Mouse (Mus musculus): ENCODE results near the gene Cnih3. TPM values are rescaled to one million over a fixed set of nuclear protein-coding genes. Genes with fewer than 3 reads are reported as not detected.

Cnih3 gene
- under 1 TPM; 0.14 to 0.34 TPM for total RNA-seq (2021)
- long read RNA-seq, experiment 1: 0 reads
- long read RNA-seq, experiment 2: 0 reads

DNA sequence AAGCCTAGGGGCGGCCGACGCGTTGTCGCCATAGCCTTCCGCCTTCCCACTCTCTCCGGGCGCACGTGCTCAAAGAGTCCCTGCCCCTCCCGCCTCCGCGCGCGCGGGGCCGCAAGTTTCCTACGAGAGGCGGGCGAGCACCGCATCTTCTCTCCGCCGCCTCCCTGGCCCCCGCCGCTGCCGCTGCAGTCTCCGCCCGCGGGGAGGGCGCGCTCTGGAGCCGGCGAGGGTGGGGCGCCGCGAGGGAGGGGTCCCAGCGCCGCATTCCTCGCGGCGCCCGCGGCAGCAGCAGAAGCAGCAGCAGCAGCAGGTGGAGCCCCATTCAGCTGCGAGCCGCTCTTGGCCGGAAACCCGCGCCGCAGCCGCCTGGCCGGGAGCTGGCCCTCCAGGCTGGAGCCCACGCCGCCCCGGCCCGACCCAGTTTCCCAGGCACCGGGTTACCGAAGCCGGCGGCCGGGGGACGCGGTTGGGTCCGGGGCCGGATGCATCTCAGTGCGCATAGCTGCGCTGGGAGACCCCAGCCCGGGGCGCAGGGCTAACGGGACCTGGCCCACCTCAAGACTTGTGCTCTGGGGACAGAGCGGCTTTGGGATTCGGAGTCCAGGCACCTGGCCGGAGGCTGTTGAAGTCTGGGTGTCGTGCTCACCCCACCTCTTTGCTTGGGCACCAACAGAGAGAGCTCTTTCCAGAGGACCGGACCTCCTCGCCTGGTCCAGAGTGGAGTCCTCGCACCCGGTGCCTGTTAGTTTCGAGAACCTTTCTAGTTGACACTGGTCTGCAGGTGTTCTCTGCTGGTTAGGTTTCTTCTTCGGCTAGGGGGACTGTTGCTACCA, at the start of gene Cnih3:
Gene Cnih3, plus strand, starts transcription at position 262 of the 833 bp plus-strand sequence.
- DNase-seq (ENCODE audit: low spot score in 2 of 2): peak in 1 of 2 experiments; percentile 13

DNA sequence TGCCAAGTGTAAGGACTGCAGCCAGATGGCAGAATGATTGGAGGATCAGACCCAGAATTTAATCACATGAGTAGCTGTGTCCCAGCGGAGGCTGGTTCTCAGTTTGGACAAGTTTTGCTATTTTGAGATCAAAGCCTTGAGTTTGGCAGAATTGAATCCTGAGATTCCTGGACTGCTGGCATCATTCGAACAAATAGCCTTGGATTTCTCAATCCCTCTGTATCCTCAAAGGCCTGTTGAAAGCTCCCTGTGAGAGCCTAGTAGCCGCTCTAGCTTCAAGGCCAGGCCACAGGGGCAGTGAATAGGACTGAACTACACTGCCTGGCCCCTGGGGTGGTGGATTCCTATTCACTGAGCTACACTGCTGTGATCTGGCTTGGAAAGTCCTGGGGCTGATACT, 44.4 kb upstream of the Cnih3 start:
- no peak for DNase-seq (ENCODE audit: low spot score in 2 of 2)

DNA sequence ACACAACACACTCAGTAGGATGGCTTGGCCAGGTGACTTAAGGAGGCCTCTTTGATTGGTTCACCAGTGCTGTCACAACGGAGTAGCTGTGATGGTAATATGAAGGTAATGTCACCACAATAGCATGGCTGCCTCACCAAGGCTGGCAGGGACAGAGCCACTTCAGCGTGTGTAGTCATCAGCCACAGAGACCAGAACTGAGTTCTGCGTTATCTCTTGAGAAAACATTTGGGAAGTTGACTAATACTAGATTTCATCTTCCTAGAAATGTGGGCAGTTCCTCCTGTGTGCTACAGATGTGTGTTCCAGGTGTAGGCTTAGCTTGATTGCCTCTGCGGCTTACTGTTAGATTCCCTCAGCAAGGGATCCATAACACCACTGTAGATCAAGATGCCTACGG, 41.7 kb upstream of the Cnih3 start:
- no peak for DNase-seq (ENCODE audit: low spot score in 2 of 2)

DNA sequence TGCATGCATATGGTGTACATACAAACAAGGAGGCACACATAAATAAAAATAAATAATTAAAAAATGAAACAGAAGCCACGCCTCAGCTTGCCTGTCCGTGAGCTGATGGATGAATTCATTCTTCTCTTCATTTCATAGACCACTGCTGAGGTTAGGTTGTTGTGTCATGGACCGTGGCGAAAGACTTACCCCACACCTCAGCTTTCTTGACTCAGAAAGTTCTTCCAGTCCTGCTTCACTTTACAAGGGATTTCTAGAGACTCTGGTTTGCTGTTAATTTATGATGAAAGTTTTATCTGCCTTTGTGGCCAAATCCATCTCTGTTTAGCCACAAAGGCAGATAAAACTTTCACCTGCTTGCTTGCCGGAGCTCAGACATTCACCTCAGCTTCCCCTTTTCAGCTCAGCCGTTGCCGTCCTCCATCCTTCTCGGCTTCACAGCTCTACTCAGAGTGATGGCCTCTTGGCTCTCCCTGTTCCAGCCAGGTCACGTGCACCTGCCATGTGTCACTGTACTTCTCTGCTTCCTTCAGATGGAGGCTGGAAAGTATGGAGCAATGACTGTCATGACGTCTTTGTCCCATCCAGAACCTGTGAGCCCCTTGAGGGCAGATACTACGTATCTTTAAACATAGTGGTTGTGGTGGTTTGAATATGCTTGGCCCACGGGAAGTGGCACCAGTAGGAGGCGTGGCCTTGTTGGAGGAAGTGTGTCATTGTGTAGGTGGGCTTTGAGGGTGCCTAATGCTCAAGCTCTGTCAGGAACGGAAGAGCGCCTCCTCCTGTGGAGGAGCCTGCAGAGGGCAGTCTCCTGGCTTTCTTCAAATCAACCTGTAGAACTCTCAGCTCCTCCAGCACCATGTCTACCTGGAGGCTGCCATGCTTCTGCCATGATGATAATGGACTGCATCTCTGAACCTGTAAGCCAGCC, 40.0 kb upstream of the Cnih3 start:
- no peak for DNase-seq (ENCODE audit: low spot score in 2 of 2)

DNA sequence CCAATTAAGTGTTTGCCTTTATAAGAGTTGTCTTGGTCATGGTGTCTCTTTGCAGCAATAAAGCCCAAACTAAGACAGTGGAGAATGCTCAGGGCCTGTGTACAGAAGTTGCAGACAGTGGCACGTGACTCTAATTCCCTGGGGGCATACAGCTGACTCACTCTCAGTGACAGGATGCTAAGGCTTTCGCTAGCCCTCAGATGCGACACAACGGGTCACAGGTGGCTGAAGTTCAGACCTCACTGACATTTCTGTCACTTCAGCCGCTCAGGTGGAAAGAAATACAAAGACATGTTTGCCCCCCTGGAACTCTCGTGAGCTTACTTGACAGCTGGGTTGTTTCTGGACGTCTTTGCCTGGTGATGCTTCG, 39.4 kb upstream of the Cnih3 start:
- DNase-seq (ENCODE audit: low spot score in 2 of 2): no peak

DNA sequence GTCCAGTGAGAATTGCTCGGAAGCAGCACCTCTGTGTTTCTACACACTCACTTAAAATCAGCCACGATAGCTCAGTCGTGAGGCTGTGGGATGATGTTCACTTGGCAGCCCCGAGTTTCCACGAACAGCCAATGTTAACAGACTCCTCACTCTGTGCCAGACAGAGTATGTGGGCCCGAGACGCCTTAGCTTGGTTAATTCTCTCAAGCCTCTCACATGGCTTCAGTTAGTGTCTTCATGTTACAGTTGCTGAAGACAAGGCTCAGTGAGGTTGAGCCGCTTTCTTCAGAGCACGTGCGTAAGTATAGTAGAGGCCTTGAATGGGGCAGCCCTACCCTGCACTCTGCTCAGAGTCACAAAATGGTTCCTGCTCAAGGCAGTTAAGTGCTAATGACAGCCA, 38.1 kb upstream of the Cnih3 start:
- no peak for DNase-seq (ENCODE audit: low spot score in 2 of 2)

DNA sequence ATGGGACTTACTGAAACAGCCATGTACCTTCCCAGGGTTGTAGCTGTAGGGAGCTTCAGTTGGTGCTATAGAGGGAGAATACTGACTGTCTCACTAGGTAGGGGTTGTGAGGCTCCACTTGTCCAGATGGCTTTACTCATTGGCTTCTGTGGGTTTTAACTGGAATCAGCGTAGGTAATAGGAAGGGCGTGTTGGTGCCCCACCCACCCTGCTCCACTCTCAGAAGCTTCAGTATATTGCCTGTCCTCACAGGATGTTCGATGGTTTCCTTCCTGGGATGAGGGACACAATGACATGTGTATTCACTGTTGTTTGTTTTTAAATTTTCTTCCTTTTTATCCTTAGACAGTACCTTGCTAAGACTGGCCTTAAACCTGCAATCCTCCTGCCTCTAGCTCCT, 37.1 kb upstream of the Cnih3 start:
- DNase-seq (ENCODE audit: low spot score in 2 of 2): no peak

DNA sequence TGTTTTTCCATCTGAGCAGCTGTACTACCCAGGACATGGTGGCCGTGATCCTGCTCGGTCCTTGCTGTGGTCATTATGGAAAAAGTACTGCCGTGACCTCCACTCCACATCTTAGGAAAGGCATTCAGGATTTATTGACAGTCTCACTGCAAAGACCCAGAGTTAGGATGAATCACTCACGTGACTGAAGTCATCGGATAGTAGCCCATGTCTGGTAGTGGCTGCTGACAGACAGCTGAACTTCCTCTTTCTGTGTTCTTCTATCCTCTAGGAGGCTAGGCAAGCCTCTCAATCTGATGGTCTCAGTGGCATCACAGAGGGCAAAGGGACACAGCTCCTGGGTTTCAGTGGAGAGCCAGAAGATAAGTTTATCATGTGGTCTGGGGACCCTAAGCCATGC, 35.9 kb upstream of the Cnih3 start:
- DNase-seq (ENCODE audit: low spot score in 2 of 2): no peak

DNA sequence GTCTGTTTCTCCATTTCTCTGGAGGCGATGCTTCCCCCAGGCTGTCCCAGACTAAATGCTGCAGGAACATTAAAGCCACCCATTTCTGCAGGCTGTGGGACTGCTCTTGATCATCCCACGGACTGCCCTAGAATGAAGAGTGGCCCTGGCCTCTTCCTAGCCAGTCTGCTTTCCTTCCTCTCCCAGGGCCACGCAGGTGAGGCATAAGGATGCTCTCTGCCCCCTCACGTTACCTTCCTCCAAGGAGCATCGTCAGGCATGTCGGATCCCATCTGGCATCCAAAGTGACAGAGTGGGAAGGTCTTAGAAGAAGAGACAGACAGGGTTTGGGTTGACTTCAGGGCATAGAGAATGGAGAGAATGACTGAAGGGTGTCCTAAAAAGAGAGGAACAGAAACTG, 33.0 kb upstream of the Cnih3 start:
- DNase-seq (ENCODE audit: low spot score in 2 of 2): no peak

DNA sequence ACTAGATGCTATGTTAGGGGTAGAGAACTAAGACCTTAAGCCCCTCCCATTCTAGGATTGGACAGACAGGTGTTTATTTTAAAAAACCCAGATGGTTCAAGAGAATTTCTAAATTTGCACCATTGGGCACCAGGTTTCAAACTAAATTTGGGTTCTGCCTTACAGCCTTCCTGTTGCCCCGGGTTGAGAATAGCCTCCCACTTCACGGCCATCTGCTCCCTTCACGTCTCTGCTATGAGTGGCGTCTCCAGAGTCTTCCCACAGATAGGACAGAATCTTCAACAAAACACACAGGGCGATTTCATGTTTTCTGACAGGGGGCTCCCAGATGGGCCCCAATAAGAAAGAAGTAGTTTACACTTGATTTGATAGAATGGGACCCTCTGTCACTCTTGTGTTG, 31.3 kb upstream of the Cnih3 start:
- DNase-seq (ENCODE audit: low spot score in 2 of 2): no peak

DNA sequence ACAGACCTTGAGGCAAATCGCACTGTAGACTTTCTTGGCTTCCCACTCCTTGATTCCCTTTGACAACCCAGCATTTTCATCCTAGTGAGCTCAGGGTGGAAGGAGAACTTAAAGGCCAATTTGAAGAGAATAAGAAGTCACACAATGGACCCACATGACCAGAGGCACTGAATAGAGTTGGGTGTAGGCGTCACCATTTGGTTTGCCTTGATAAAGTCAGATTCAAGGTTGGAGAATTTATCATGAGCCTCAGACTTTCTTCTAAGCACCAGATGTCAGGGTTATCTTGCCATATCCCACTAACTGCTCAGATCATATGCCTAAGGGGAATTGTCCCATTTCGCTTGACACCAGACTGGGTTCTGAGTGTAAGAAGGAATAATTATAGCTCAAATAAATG, 29.3 kb upstream of the Cnih3 start:
- DNase-seq (ENCODE audit: low spot score in 2 of 2): no peak

DNA sequence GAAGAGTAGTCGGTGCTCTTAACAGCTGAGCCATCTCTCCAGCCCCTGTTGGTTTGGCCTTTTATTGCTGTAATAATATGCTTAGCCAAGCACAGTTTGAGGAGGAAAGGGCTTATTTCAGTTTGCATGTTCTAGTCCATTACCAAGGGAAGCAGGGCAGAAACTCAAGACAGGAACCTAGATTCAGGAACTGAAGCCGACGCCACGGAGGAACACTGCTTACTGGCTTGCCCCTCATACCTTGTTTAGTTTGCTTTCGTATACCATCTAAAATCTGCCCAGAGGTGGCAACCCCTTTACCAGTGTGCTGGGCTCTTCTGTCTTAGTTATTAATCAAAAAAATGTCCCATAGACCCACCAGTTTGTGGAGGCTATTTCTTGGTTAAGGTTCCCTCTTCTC, 25.3 kb upstream of the Cnih3 start:
- no peak for DNase-seq (ENCODE audit: low spot score in 2 of 2)

DNA sequence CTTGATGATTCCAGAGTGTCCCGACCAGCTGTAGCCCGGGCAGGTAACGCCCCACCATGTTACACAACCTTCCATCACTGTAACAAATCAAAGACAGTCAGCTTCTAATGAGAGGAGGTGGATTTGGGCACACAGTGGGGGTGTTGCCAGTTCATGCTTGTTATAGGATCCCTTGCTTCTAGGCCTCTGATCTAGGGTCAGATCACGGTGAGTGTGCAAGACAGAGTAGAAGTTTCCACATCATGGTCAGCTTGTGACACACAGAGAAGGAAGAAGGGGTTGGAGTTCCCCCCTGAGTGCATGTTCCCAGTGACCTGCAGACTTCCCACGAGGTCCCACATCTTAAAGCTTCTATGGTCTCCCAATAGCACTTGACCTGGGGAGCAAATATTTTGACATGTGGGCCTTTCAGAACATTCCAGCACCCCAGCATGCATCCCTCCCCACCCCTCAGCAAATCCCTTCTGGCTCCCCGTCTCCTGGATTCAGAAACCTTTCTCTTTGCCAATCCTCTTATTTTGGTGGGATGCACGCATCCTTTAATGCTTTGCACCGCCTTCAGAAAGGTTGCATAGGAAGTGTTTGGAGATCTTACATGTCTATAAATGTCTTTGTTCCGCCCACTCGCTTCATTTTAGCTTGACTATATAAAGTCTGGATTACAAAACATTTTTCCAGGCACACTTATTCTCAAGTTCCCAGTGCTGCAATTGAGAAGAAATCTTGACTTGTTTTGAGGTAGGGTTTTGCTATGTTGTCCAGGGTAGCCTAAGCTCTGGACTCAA, 24.6 kb upstream of the Cnih3 start:
- no peak for DNase-seq (ENCODE audit: low spot score in 2 of 2)

DNA sequence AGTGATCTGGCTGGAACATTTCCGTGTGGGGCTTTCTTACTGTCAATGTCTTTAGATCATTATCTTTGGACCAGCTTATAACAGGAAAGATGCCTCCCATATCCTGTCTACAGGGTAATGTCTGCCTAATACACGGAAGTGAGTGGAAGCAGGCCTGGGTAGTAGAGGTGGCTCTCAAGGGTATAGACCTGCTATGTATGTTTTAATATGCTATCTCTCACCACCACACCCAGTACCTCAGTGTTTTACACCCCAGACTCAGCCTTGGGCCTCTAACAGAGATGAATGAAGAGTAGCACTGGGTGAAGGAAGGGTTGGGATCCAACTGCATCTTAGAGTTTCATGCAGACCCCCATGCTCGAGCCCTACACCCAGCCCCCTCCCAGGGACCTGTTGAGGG, 23.3 kb upstream of the Cnih3 start:
- DNase-seq (ENCODE audit: low spot score in 2 of 2): no peak

DNA sequence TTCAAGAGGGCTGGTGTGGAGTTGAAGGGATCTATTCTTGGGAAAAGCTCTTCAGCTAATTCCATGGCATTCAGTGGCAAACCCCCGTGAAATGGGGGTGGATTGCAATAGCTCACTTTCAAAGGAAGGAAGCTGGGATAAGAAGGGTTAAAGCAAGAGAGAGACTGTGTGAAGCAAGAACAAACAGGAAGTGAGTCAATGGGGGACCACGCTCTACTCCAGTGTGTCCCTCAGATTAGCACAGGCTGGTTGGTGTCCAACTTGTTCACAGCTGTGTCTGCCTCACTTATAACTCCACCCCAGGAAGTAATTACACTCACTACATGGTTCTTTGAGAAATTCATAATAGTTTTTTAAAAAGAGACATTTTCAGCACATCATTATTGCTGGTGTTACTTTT, 19.8 kb upstream of the Cnih3 start:
- DNase-seq (ENCODE audit: low spot score in 2 of 2): no peak

DNA sequence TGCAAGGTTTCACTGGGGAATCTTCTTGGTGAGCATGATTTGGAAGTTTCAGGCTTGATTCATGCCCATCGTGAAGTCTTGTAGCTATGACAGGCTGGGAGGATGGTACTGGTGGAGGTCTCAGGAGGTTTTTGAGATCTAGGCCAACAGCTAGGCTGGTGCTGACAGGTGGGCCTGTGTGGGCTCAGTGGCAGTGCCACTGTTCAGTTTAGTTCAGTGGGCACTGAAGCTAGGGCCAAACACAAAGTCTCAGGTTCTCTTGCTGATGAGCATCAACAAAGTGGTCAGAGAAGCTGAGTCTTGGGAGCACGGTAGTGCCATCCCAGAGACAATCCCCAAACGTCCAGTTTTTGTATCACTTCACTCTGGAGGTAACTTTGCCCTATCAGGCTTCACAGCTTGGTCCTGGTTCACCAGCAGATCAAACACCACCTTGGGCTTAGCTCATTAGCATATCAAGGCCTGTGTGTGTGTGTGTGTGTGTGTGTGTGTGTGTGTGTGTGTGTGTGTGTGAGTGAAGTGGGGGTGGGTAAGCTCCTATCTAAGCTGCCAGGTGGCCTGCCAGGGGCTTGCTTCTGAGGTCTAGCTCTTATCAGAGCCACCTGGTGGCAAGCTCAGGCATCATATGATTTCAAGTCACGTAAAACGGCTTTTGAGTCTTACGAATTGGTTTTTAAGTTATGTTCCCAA, 18.0 kb upstream of the Cnih3 start:
- DNase-seq (ENCODE audit: low spot score in 2 of 2): no peak

DNA sequence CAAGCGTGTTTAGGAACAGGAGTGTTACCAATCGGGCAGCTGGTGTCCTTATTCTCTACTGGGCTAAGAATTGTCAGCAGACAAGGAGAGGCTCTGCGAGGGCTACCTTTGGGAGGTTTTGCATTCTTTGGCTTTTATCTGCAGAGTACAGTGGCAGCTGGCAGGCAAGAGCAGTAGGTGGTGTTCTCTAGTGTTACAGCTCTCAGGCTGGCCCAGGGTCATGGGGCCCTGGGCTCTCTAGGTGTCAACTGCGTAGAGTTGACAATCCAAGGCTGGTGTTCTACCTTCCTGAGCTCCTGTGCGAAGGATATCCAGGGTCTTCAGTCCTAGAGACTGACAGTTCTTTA, 17.4 kb upstream of the Cnih3 start:
- no peak for DNase-seq (ENCODE audit: low spot score in 2 of 2)

DNA sequence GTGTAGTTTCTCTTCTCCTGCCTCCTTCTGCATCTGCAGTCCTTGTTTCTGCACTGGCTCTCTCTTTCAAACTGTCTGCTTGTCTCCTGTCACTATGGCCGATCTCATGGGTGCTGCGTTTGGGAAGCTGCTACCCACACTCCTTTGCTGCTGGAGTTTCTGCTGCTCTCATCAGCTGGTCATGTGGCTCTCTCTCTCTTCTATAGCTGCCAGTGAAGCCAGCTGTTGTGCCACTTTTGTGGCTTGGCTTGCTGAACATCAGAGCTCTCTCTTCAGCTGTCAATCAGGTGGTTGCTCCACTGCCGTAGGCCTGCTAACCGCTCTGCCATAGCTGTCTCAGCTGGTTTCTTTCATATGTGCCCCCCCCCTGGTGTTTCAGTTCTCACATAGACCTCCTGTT, 17.0 kb upstream of the Cnih3 start:
- DNase-seq (ENCODE audit: low spot score in 2 of 2): no peak

DNA sequence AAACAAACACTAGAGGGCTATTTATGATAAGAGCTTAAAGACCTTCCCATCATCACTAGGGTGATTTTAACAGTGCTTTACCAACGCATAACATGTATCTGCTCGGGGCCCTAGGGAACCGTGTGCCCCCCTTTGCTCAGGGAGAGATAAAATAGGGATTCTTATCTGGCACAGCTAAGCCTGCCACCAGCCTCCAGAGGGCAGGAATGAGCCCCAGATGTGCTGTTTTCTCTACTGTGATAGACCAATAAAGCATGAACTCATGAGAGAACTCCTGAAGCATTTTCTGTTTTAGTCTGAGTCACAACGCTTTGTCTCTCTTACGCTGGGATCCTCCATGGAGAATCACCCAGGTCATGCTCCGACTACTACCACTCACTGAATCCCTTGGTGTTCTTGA, 15.6 kb upstream of the Cnih3 start:
- DNase-seq (ENCODE audit: low spot score in 2 of 2): no peak

DNA sequence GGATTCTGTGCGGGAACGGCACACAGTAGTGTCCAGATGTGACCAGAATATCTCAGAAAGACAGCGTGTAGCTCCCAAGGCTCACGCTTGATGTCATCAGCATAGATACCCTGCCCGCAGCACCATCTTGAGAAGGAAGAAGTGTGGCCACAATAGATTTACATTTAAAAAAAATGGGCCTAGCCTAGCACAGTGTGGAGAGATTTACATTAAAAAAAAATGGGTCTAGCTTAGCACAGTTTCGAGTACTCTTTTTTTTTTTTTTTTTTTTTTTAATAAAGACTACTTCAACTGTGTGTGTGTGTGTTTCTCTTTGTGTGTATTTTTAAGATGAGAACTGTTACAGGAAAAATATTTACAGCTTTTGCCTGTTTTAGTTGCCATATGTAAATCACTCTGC, 13.3 kb upstream of the Cnih3 start:
- DNase-seq (ENCODE audit: low spot score in 2 of 2): no peak

DNA sequence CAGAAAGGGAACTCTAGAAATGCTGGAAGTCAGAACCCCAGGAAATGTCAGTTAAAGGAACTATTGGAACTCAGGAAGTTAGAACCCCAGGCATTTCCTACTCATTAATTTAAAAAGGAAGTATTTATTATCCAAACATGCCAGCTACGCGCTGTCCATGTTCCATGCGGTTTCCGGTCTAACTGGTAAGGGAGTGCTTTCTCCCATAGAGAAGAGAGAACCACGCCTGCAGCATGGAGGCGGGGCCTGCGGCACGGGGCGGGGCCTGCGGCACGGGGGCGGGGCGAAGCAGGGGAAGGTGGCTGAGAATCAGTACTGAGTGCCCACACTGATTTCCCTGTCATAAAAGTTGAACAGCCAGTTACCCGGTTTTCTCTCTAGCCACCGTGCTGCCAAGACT, 6.9 kb upstream of the Cnih3 start:
- DNase-seq (ENCODE audit: low spot score in 2 of 2): no peak

All from adrenal gland, postnatal 4 days (tissue).